Mouse (Mus musculus) stomach, postnatal 0 days (tissue): Measurements from ENCODE around the gene Ccdc9. TPM values are rescaled to one million over a fixed set of nuclear protein-coding genes. Genes with fewer than 3 reads are reported as not detected.
A peak's percentile ranks its signal among the peaks of the same experiment; 100 is the strongest.

Experiments
- ATAC-seq: fragments of 200-750 bp; cut with Nextera tagmentation; 2 replicates; pipeline ENCODE4 v1.8.0; 2017; ENCODE audit not compliant: low FRiP score, low TSS enrichment
- DNase-seq: peaks from one replicate; pipeline ENCODE4 v3.0.0-alpha.2; 2016; ENCODE audit warnings: low spot score
- H3K27ac ChIP-seq: fragments of 300-500 bp; sonication (generic); replicated peaks from 2 replicates; pipeline ENCODE4 v1.5.1; 2014; ENCODE audit warnings: mild to moderate bottlenecking, control low read depth
- H3K27me3 ChIP-seq: fragments of 300-500 bp; sonication (generic); 2 replicates; pipeline ENCODE4 v1.6.1; 2014; ENCODE audit warnings: low read length; ENCODE audit not compliant: control insufficient read depth, insufficient read depth
- H3K36me3 ChIP-seq: fragments of 300-500 bp; sonication (generic); 2 replicates; pipeline ENCODE4 v1.6.1; 2014; ENCODE audit warnings: low read length, mixed read lengths; ENCODE audit not compliant: control insufficient read depth, insufficient read depth
- H3K4me1 ChIP-seq: fragments of 300-500 bp; sonication (generic); replicated peaks from 2 replicates; pipeline ENCODE4 v1.6.1; 2014; ENCODE audit warnings: antibody characterized with exemption; ENCODE audit not compliant: control insufficient read depth, insufficient read depth
- H3K4me2 ChIP-seq: fragments of 300-500 bp; sonication (generic); replicated peaks from 2 replicates; pipeline ENCODE4 v1.6.1; 2014; ENCODE audit warnings: low read depth, mild to moderate bottlenecking, control low read depth, moderate library complexity
- H3K4me3 ChIP-seq: fragments of 300-500 bp; sonication (generic); 2 replicates; pipeline ENCODE4 v1.5.1; 2014; ENCODE audit warnings: low read depth, low read length, control low read depth
- H3K9ac ChIP-seq: fragments of 300-500 bp; sonication (generic); 2 replicates; pipeline ENCODE4 v1.6.1; 2014; ENCODE audit warnings: mild to moderate bottlenecking, low read length, control low read depth, mixed read lengths
- H3K9me3 ChIP-seq: fragments of 300-500 bp; sonication (generic); 2 replicates; pipeline ENCODE4 v1.6.1; 2016; ENCODE audit warnings: low read length; ENCODE audit not compliant: control insufficient read depth
- CTCF ChIP-seq: IDR thresholded peaks from 2 replicates; pipeline ENCODE4 v1.5.1; 2016; ENCODE audit warnings: antibody characterized with exemption, low read depth, mild to moderate bottlenecking, moderate library complexity
- EP300 ChIP-seq: optimal IDR thresholded peaks from 2 replicates; pipeline ENCODE3; 2016; ENCODE audit warnings: antibody characterized with exemption
- WGBS: fragments of 180-500 bp; shearing (Covaris S2); extraction: QIAGEN DNeasy Blood & Tissue Kit; methylation state at CpG from one replicate; pipeline ENCODE4 v1.1.7; 2014; 5-methylcytosine and 5-hydroxymethylcytosine counted together
- polyA plus RNA-seq: library from polyadenylated mRNA; unstranded; fragments of >200 nt; fragmentation: Nextera tagmentation; extraction: Ambion mirVana; gene quantifications from 2 replicates; pipeline ENCODE4 v1.2.1, GENCODE M21; 2015

Ccdc9 gene
- polyA plus RNA-seq, 1 experiment from 2014 or later = 11.5 TPM

DNA sequence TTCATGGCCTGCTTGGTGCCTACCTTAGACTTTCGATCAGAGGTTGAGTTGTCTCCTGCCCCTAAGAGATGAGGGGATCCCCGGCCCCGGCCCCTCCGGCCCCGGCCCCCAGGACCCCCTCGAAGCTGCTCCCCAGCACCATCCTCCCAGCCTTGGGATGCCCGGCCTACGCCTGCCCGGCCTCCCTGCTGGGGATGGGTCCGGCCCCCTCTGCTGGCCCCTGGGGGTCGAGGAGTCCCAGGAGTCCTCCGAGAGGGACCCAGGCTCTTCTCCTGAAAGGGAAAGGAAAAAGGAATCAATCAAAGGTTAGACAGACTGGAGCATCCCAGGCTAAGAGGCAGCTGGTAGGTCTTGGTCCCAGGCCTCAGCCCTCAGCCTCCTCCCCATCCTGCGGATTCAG, 4.3 kb downstream of the Ccdc9 start:
- 84% methylated on average over 13 of the region's 13 CpGs for WGBS
- Histone ChIP-seq H3K4me3 (no peak overlapping the region), H3K9me3 (no peaks in the 10 kb centered on the region), H3K4me2 (no peak overlapping the region), H3K27ac (no peak overlapping the region), H3K27me3 (no peaks in the 10 kb centered on the region), H3K36me3 (peaks cover 33% of the 10 kb centered on the region), H3K9ac (no peak overlapping the region), H3K4me1 (no peaks in the 10 kb centered on the region)
- ATAC-seq = no peak
- TF ChIP-seq CTCF (no peak), EP300 (no peak)
- no peak for DNase-seq

DNA sequence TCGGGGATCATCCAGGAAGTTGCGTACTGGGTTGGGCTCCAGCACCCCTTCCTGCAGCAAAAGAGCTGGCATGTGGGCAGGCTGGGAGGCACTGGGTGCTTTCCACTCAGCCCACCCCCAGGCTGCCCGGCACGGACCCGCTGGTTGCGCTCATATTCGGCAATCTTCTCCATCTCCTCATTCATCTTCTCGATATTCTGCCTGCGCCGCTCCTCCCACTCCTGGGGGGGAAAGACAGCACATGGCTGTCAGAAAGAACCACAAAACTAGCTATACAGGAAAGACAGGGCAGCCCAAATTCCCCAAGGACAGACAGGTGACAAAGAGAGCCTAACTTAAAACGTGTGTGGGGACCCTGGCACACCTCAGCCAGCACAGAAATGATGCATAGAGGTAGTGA, 5.9 kb downstream of the Ccdc9 start:
- Histone ChIP-seq H3K27me3 (no peaks in the 10 kb centered on the region), H3K4me3 (no peak overlapping the region), H3K27ac (no peak overlapping the region), H3K4me2 (no peak overlapping the region), H3K9me3 (no peaks in the 10 kb centered on the region), H3K36me3 (peaks cover 41% of the 10 kb centered on the region), H3K9ac (no peak overlapping the region), H3K4me1 (no peaks in the 10 kb centered on the region)
- 80% methylated on average over 11 of the region's 11 CpGs for WGBS
- TF ChIP-seq EP300 (no peak), CTCF (no peak)
- ATAC-seq (no peak), DNase-seq (no peak)

GRCm38 (mm10) chr7:16274922-16275890, 11.4 kb downstream of the Ccdc9 start:
- Histone ChIP-seq H3K9me3 (no peaks in the 10 kb centered on the region), H3K9ac (peak overlapping the region; percentile 23; the same call in 1 of the 2 replicates), H3K36me3 (peaks cover 23% of the 10 kb centered on the region), H3K27ac (peak overlapping the region; percentile 96), H3K4me2 (no peak overlapping the region; the same call in 1 of the 2 replicates), H3K4me3 (no peak overlapping the region), H3K4me1 (0 out of 2 replicates have a peak, but pooled peaks cover 3% of the 10 kb centered on the region), H3K27me3 (no peaks in the 10 kb centered on the region)
- ATAC-seq (peak; percentile 48), DNase-seq (peak; percentile 70)
- TF ChIP-seq EP300 (no peak), CTCF (no peak)
- whole genome bisulfite sequencing = 79% methylated on average over 10 of the region's 10 CpGs

DNA sequence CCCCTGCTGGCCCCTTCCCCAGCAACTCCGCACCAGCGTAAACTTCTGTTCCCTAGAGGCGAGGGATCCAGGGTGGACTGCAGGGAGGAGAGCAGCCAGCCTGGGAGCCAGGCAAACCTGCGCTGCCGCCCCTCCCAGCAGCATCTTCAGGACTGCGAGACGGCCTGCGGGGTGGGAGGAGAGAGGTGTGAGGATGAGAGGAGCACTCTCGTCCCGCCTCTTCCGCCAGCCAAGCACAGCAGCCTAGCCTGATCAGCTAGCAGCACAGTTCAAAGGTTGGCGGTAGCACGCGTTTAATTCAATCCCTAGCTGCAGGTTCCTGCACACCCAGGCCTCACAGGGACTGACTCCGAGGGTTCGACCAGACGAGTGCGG, 12.8 kb downstream of the Ccdc9 start:
- Histone ChIP-seq H3K4me2 (peak overlapping the region; percentile 96), H3K27me3 (no peaks in the 10 kb centered on the region), H3K9ac (peak overlapping the region; percentile 63), H3K27ac (peak overlapping the region; percentile 96), H3K4me1 (0 out of 2 replicates have a peak, but pooled peaks cover 3% of the 10 kb centered on the region), H3K4me3 (peak overlapping the region; percentile 71), H3K36me3 (peaks cover 23% of the 10 kb centered on the region), H3K9me3 (no peaks in the 10 kb centered on the region)
- no peak for TF ChIP-seq EP300
- DNase-seq (peak; percentile 81), ATAC-seq (peak; percentile 62)
- under 1% methylated on average over 18 of the region's 18 CpGs for WGBS

DNA sequence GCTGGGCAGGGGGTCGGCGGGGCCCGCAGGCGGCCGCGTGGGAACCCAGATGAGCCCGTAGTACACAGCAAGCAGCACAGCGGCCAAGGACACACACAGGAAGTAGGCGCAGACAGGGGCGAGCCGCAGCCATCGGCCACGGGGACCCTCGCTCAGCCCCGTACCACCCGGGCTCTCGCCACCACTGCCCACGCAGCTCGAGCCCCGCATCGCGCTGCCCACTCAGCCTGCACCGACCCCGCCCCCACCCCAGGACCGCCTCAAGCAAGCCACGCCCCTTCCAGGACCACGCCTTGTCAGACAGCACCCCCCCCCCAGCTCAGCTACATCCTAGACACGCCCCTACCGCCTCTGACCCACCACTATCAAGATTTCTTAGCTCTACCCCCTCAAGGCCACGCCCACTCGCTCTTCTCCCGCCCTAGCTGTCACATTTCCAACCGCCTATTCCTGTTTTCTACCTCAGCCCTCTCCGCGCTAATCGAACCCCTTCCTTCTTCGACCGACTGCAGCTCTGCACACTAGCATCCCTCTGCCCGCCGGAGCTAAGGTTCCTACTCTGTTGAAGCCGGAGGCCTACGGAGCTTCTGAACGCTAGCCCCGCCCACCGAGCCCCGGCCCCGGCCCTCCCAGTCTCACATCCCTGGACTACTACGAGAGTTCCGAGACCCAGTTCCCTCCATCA, 13.4 kb downstream of the Ccdc9 start, which contains the start of gene Inafm1:
Gene Inafm1, minus strand, starts transcription at position 537 of the 685 bp plus-strand sequence.
- Histone ChIP-seq H3K4me1 (0 out of 2 replicates have a peak, but pooled peaks cover 3% of the 10 kb centered on the region), H3K9me3 (no peaks in the 10 kb centered on the region), H3K4me3 (peak within 1 kb of the TSS; percentile 71), H3K36me3 (peaks cover 20% of the 10 kb centered on the region), H3K27me3 (no peaks in the 10 kb centered on the region), H3K4me2 (peak within 1 kb of the TSS; percentile 96), H3K9ac (peak within 1 kb of the TSS; percentile 84), H3K27ac (peak within 1 kb of the TSS; percentile 96)
- ATAC-seq (peak; percentile 72), DNase-seq (peak; percentile 95)
- under 1% methylated on average over 42 of the region's 49 CpGs for WGBS
- TF ChIP-seq CTCF (no peak), EP300 (no peak)
